Mouse (Mus musculus): Measurements from ENCODE around the gene Nin.

GRCm38 (mm10) chr12:70088297-70088696 lies 25.2 kb downstream of the Nin start:
- TF ChIP-seq POLR2A (IDR thresholded peaks at IDR 0.05; ENCODE audit: extremely low read depth, insufficient read depth, low read length) (no peak), CTCF (IDR thresholded peaks at IDR 0.05; ENCODE audit: low read depth, low read length) (no peak)
